Mouse (Mus musculus) CH12.LX (cell line): ENCODE measurements at regions not wholly inside any gene's neighbourhood (a gene's known extent, or its start where the extent isn't known, plus 50 kb on each side); places are given as distances from the start of the nearest gene placed in this dataset.

Experiments
- MAX ChIP-seq: IDR thresholded peaks from 2 replicates; pipeline ENCODE4 v1.6.1; 2011; ENCODE audit warnings: low read length, improper control_type of control experiment
- POLR2AphosphoS2 ChIP-seq: IDR thresholded peaks from 2 replicates; pipeline ENCODE4 v1.6.1; 2011; ENCODE audit warnings: low read depth, low read length, improper control_type of control experiment
- UBTF ChIP-seq: IDR thresholded peaks from 2 replicates; pipeline ENCODE4 v1.6.1; 2012; ENCODE audit warnings: low read depth, mild to moderate bottlenecking, inconsistent platforms, low read length, improper control_type of control experiment, moderate library complexity

- TF ChIP-seq UBTF, result no peak
- TF ChIP-seq MAX, result no peak
- no peak for TF ChIP-seq POLR2AphosphoS2
These were observed 150.5 kb downstream of the Trim29 start for GRCm38 (mm10) chr9:43461131-43461530.
